Mouse (Mus musculus): ENCODE measurements at regions not wholly inside any gene's neighbourhood (a gene's known extent, or its start where the extent isn't known, plus 50 kb on each side); places are given as distances from the start of the nearest gene placed in this dataset.
"Not testable (repeated sequence)": the region's sequence is repeated elsewhere in the genome, so short reads cannot be mapped to it uniquely, and the experiment has no call there.

GRCm38 (mm10) chr4:51868250-51868649 lies 570.8 kb upstream of the Smc2 start:
- Histone ChIP-seq H3K27me3 (replicated peaks) (no peaks in the 10 kb centered on the region), H3K36me3 (no peaks in the 10 kb centered on the region), H3K9me3 (replicated peaks) (no peaks in the 10 kb centered on the region), H3K4me3 (replicated peaks) (no peak overlapping the region), H3K4me1 (no peaks in the 10 kb centered on the region), H3K27ac (replicated peaks) (no peak overlapping the region), H3K4me2 (no peak overlapping the region), H3K9ac (replicated peaks) (no peak overlapping the region)
- 92% methylated on average over 3 of the region's 3 CpGs for WGBS
- ATAC-seq (ENCODE audit: low FRiP score): no peak

GRCm38 (mm10) chr4:51868716-51869115 lies 570.3 kb upstream of the Smc2 start:
- not testable (repeated sequence) for H3K9me3 ChIP-seq (replicated peaks); H3K4me3 ChIP-seq (replicated peaks); H3K4me1 ChIP-seq; H3K36me3 ChIP-seq; H3K9ac ChIP-seq (replicated peaks); H3K4me2 ChIP-seq; ATAC-seq (ENCODE audit: low FRiP score); H3K27me3 ChIP-seq (replicated peaks); H3K27ac ChIP-seq (replicated peaks)

- Histone ChIP-seq H3K27me3 (replicated peaks) (no peaks in the 10 kb centered on the region), H3K9me3 (replicated peaks) (no peaks in the 10 kb centered on the region), H3K4me1 (no peaks in the 10 kb centered on the region), H3K9ac (replicated peaks) (no peak overlapping the region), H3K4me2 (no peak overlapping the region), H3K4me3 (replicated peaks) (no peak overlapping the region), H3K27ac (replicated peaks) (no peak overlapping the region), H3K36me3 (no peaks in the 10 kb centered on the region)
- no peak for ATAC-seq (ENCODE audit: low FRiP score)
- 74% methylated on average over 4 of the region's 4 CpGs for WGBS
Observed at GRCm38 (mm10) chr4:51885460-51885859, 553.6 kb upstream of the Smc2 start.

GRCm38 (mm10) chr4:51889280-51889679 lies 549.8 kb upstream of the Smc2 start:
- H3K9ac ChIP-seq (replicated peaks): no peak overlapping the region
- H3K4me2 ChIP-seq: no peak overlapping the region
- WGBS: 63% methylated on average over 2 of the region's 2 CpGs
- no peak overlapping the region for H3K4me3 ChIP-seq (replicated peaks)
- H3K27me3 ChIP-seq (replicated peaks): no peaks in the 10 kb centered on the region
- H3K36me3 ChIP-seq: no peaks in the 10 kb centered on the region
- H3K4me1 ChIP-seq: no peaks in the 10 kb centered on the region
- H3K9me3 ChIP-seq (replicated peaks): no peaks in the 10 kb centered on the region
- no peak for ATAC-seq (ENCODE audit: low FRiP score)
- H3K27ac ChIP-seq (replicated peaks): no peak overlapping the region

GRCm38 (mm10) chr4:51928245-51928644 lies 510.8 kb upstream of the Smc2 start:
- no peak for ATAC-seq (ENCODE audit: low FRiP score)

GRCm38 (mm10) chr4:51969751-51970150 lies 469.3 kb upstream of the Smc2 start:
- Histone ChIP-seq H3K9ac (replicated peaks) (no peak overlapping the region), H3K36me3 (no peaks in the 10 kb centered on the region), H3K4me3 (replicated peaks) (no peak overlapping the region), H3K27me3 (replicated peaks) (no peaks in the 10 kb centered on the region), H3K4me2 (no peak overlapping the region), H3K9me3 (replicated peaks) (no peaks in the 10 kb centered on the region), H3K27ac (replicated peaks) (no peak overlapping the region), H3K4me1 (no peaks in the 10 kb centered on the region)
- 81% methylated on average over 10 of the region's 10 CpGs for WGBS
- no peak for ATAC-seq (ENCODE audit: low FRiP score)

More at GRCm38 (mm10) chr4:51928245-51928644, 510.8 kb upstream of the Smc2 start:
- H3K36me3 ChIP-seq: no peaks in the 10 kb centered on the region
- no peaks in the 10 kb centered on the region for H3K27me3 ChIP-seq (replicated peaks)
- no peak overlapping the region for H3K4me2 ChIP-seq
- H3K9ac ChIP-seq (replicated peaks): no peak overlapping the region
- no peaks in the 10 kb centered on the region for H3K4me1 ChIP-seq
- H3K4me3 ChIP-seq (replicated peaks): no peak overlapping the region
- H3K27ac ChIP-seq (replicated peaks): no peak overlapping the region
- no peaks in the 10 kb centered on the region for H3K9me3 ChIP-seq (replicated peaks)

- Histone ChIP-seq H3K4me3 (replicated peaks) (no peak overlapping the region), H3K9me3 (replicated peaks) (no peaks in the 10 kb centered on the region), H3K36me3 (no peaks in the 10 kb centered on the region), H3K4me2 (no peak overlapping the region), H3K27ac (replicated peaks) (no peak overlapping the region), H3K9ac (replicated peaks) (no peak overlapping the region), H3K27me3 (replicated peaks) (no peaks in the 10 kb centered on the region), H3K4me1 (no peaks in the 10 kb centered on the region)
- ATAC-seq (ENCODE audit: low FRiP score): no peak
- 83% methylated on average over 8 of the region's 8 CpGs for WGBS
Observed at GRCm38 (mm10) chr4:51978962-51979361, 460.1 kb upstream of the Smc2 start.

- no peak overlapping the region for H3K4me3 ChIP-seq (replicated peaks)
- 86% methylated on average over 2 of the region's 2 CpGs for WGBS
Observed at GRCm38 (mm10) chr4:51992482-51992881, 446.6 kb upstream of the Smc2 start.

GRCm38 (mm10) chr4:52036765-52037353 lies 402.2 kb upstream of the Smc2 start:
- H3K36me3 ChIP-seq: no peaks in the 10 kb centered on the region
- WGBS: 73% methylated on average over 11 of the region's 11 CpGs
- no peak overlapping the region for H3K9ac ChIP-seq (replicated peaks)
- H3K4me2 ChIP-seq: no peak overlapping the region
- no peaks in the 10 kb centered on the region for H3K4me1 ChIP-seq
- ATAC-seq (ENCODE audit: low FRiP score): no peak
- H3K9me3 ChIP-seq (replicated peaks): no peaks in the 10 kb centered on the region
- H3K27ac ChIP-seq (replicated peaks): no peak overlapping the region
- H3K4me3 ChIP-seq (replicated peaks): no peak overlapping the region
- no peaks in the 10 kb centered on the region for H3K27me3 ChIP-seq (replicated peaks)

More at GRCm38 (mm10) chr4:51992482-51992881, 446.6 kb upstream of the Smc2 start:
- Histone ChIP-seq H3K27me3 (replicated peaks) (no peaks in the 10 kb centered on the region), H3K36me3 (no peaks in the 10 kb centered on the region), H3K27ac (replicated peaks) (no peak overlapping the region), H3K4me1 (no peaks in the 10 kb centered on the region), H3K9ac (replicated peaks) (no peak overlapping the region), H3K4me2 (no peak overlapping the region), H3K9me3 (replicated peaks) (no peaks in the 10 kb centered on the region)
- no peak for ATAC-seq (ENCODE audit: low FRiP score)

- 83% methylated on average over 1 of the region's 1 CpGs for WGBS
- Histone ChIP-seq H3K9ac (replicated peaks) (no peak overlapping the region), H3K27me3 (replicated peaks) (no peaks in the 10 kb centered on the region), H3K4me3 (replicated peaks) (no peak overlapping the region), H3K36me3 (no peaks in the 10 kb centered on the region), H3K4me1 (no peaks in the 10 kb centered on the region), H3K9me3 (replicated peaks) (no peaks in the 10 kb centered on the region), H3K27ac (replicated peaks) (no peak overlapping the region), H3K4me2 (no peak overlapping the region)
- ATAC-seq (ENCODE audit: low FRiP score): no peak
Observed at GRCm38 (mm10) chr4:52043404-52043803, 395.6 kb upstream of the Smc2 start.

- H3K9ac ChIP-seq (replicated peaks): no peak overlapping the region
- no peaks in the 10 kb centered on the region for H3K27me3 ChIP-seq (replicated peaks)
- no peak overlapping the region for H3K4me3 ChIP-seq (replicated peaks)
- no peak for ATAC-seq (ENCODE audit: low FRiP score)
- no peaks in the 10 kb centered on the region for H3K4me1 ChIP-seq
- H3K9me3 ChIP-seq (replicated peaks): no peaks in the 10 kb centered on the region
- H3K36me3 ChIP-seq: no peaks in the 10 kb centered on the region
- H3K27ac ChIP-seq (replicated peaks): no peak overlapping the region
- H3K4me2 ChIP-seq: no peak overlapping the region
- 55% methylated on average over 4 of the region's 4 CpGs for WGBS
Observed at GRCm38 (mm10) chr4:52050948-52051347, 388.1 kb upstream of the Smc2 start.

GRCm38 (mm10) chr4:52056031-52056430 lies 383.0 kb upstream of the Smc2 start:
- no peak overlapping the region for H3K27ac ChIP-seq (replicated peaks)
- no peaks in the 10 kb centered on the region for H3K9me3 ChIP-seq (replicated peaks)

GRCm38 (mm10) chr4:52060031-52060430 lies 379.0 kb upstream of the Smc2 start:
- no peak overlapping the region for H3K9ac ChIP-seq (replicated peaks)
- 69% methylated on average over 3 of the region's 3 CpGs for WGBS
- no peaks in the 10 kb centered on the region for H3K4me1 ChIP-seq
- ATAC-seq (ENCODE audit: low FRiP score): no peak
- H3K27me3 ChIP-seq (replicated peaks): no peaks in the 10 kb centered on the region
- H3K9me3 ChIP-seq (replicated peaks): no peaks in the 10 kb centered on the region
- no peak overlapping the region for H3K4me3 ChIP-seq (replicated peaks)
- no peaks in the 10 kb centered on the region for H3K36me3 ChIP-seq
- H3K4me2 ChIP-seq: no peak overlapping the region
- H3K27ac ChIP-seq (replicated peaks): no peak overlapping the region

More at GRCm38 (mm10) chr4:52056031-52056430, 383.0 kb upstream of the Smc2 start:
- Histone ChIP-seq H3K27me3 (replicated peaks) (no peaks in the 10 kb centered on the region), H3K36me3 (no peaks in the 10 kb centered on the region), H3K4me3 (replicated peaks) (no peak overlapping the region), H3K4me1 (no peaks in the 10 kb centered on the region), H3K4me2 (no peak overlapping the region), H3K9ac (replicated peaks) (no peak overlapping the region)
- ATAC-seq (ENCODE audit: low FRiP score): no peak
